Mouse (Mus musculus) heart, adult 2 months (tissue): ENCODE measurements around the gene Zfp352. TPM values are rescaled to one million over a fixed set of nuclear protein-coding genes. Genes with fewer than 3 reads are reported as not detected.
A peak's percentile ranks its signal among the peaks of the same experiment; 100 is the strongest.
"Not testable (repeated sequence)": the region's sequence is repeated elsewhere in the genome, so short reads cannot be mapped to it uniquely, and the experiment has no call there.

Source experiments
- DNase-seq, 2 experiments: peaks; one replicate each; pipeline ENCODE4 v3.0.0; 2021
- H3K27ac ChIP-seq: fragments of 200-600 bp; 2 replicates; pipeline ENCODE4 v1.8.1; 2022
- H3K27me3 ChIP-seq: fragments of 200-500 bp; 2 replicates; pipeline ENCODE4 v1.6.1; 2012; ENCODE audit warnings: mild to moderate bottlenecking, low read length, inconsistent platforms, mixed read lengths; ENCODE audit not compliant: control insufficient read depth, insufficient read depth
- H3K36me3 ChIP-seq: fragments of 200-500 bp; 2 replicates; pipeline ENCODE4 v1.6.1; 2012; ENCODE audit warnings: low read length, inconsistent platforms; ENCODE audit not compliant: control insufficient read depth, insufficient read depth
- H3K4me1 ChIP-seq: fragments of 200-500 bp; 2 replicates; pipeline ENCODE4 v1.6.1; 2011; ENCODE audit warnings: low read length; ENCODE audit not compliant: control insufficient read depth, insufficient read depth
- H3K4me3 ChIP-seq: fragments of 200-600 bp; 2 replicates; pipeline ENCODE4 v1.8.1; 2022
- H3K79me2 ChIP-seq: fragments of 200-500 bp; replicated peaks from 2 replicates; pipeline ENCODE4 v1.6.1; 2012; ENCODE audit warnings: mild to moderate bottlenecking, inconsistent platforms, low read length, moderate library complexity, mixed read lengths; ENCODE audit not compliant: control insufficient read depth, insufficient read depth
- H3K9ac ChIP-seq: fragments of 200-500 bp; 2 replicates; pipeline ENCODE4 v1.6.1; 2012; ENCODE audit warnings: low read depth, mild to moderate bottlenecking, control low read depth, inconsistent platforms, low read length, mixed read lengths
- CTCF ChIP-seq: fragments of 200-600 bp; IDR thresholded peaks from 2 replicates; pipeline ENCODE4 v1.8.1; 2022; ENCODE audit warnings: antibody characterized with exemption, mild to moderate bottlenecking, moderate library complexity
- EP300 ChIP-seq: fragments of 200-500 bp; IDR thresholded peaks from 2 replicates; pipeline ENCODE4 v1.6.1; 2011; ENCODE audit warnings: low read depth, low read length, control low read depth; ENCODE audit not compliant: insufficient read depth
- POLR2A ChIP-seq: fragments of 200-500 bp; IDR thresholded peaks from 2 replicates; pipeline ENCODE4 v1.6.1; 2011; ENCODE audit warnings: mild to moderate bottlenecking, low read depth, low read length, control low read depth; ENCODE audit not compliant: insufficient read depth
- WGBS: fragments of 180-500 bp; shearing (Covaris S2); methylation state at CpG from one replicate; pipeline ENCODE4 v1.1.7; 2018; 5-methylcytosine and 5-hydroxymethylcytosine counted together
- intact Hi-C: fragments of 180-260 bp; cut with DNase I; formaldehyde crosslinking; loops from one replicate; pipeline ENCODE4 v1.15.1; 2025
- long read RNA-seq: library from polyadenylated mRNA; stranded (forward); transcript quantifications from one replicate; pipeline ENCODE4 v2.0.0, GENCODE M21; 2021
- polyA plus RNA-seq: library from polyadenylated mRNA; depleted of rRNA; stranded (reverse); fragments of >200 nt; gene quantifications from 2 replicates; pipeline ENCODE4 v1.2.3, GENCODE M21; 2012; rRNA removed
- total RNA-seq, 2 experiments: library from RNA; stranded (reverse); gene quantifications; 2 replicates each; pipeline ENCODE4 v1.2.3; 2021

Gene Zfp352
- total RNA-seq: not detected
- not detected in 2 replicates for polyA plus RNA-seq
- long read RNA-seq: 0 reads

DNA sequence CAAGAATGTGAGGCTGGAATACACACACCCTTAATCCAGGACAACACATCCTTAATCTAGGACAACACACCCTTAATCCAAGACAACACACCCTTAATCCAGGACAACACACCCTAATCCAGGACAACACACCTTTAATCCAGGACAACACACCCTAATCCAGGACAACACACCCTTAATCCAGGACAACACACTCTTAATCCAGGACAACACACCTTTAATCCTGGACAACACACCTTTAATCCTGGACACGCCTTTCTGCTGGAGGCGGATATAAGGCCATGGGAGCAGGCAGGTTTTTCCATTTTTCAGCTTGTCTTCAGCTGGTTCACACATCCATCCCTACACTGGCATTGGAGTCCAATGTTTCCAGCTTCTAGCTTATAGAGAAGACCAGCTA lies at the start of gene Zfp352:
Zfp352 (plus strand) TSS at position 301 of the 400 bp plus-strand sequence.
- H3K4me1 ChIP-seq: no peaks in the 10 kb centered on the region
- no peaks in the 10 kb centered on the region for H3K27me3 ChIP-seq
- H3K9ac ChIP-seq: no peak within 1 kb of the TSS
- 76% methylated on average over 2 of the region's 2 CpGs for WGBS
- TF ChIP-seq EP300 (no peak), CTCF (no peak), POLR2A (no peak)
- no peak within 1 kb of the TSS for H3K4me3 ChIP-seq
- intact Hi-C loops: no loop called here
- H3K79me2 ChIP-seq: no peaks in the 10 kb centered on the region
- DNase-seq: no peak
- no peaks in the 10 kb centered on the region for H3K36me3 ChIP-seq
- H3K27ac ChIP-seq: no peak within 1 kb of the TSS

DNA sequence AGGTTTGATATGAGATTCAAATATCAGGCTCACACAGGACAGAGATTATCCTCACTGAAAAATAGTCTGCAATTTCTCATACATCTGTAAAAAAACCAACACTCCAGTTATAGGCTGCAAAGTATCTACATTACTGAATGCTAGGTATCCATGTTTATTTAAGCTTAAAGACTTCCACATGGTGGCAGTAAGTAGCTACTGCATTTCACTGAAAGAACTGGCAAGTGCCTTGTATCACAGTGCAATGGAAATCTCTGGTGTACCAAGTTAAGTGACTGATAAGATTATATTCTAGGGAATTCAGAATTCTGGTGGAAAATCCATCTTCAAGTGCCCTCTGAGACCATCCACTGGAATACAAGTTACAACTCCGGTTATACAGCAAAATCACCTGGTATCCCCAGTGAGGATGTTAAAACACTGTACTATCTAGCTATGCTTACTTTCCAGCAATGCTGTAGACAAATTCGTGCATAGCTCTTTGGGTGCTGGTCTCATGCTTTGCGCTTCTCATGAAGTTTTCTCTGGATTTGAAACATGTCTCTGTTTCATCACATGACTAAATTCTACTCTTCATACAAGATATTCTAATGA lies 47.6 kb upstream of the Zfp352 start:
- no peaks in the 10 kb centered on the region for H3K79me2 ChIP-seq
- H3K27me3 ChIP-seq: no peaks in the 10 kb centered on the region
- no peak overlapping the region for H3K9ac ChIP-seq
- H3K27ac ChIP-seq: no peak overlapping the region
- H3K36me3 ChIP-seq: no peaks in the 10 kb centered on the region
- no peaks in the 10 kb centered on the region for H3K4me1 ChIP-seq
- H3K4me3 ChIP-seq: no peak overlapping the region
- intact Hi-C loops: no loop called here
- TF ChIP-seq CTCF: peak; percentile 15; the same call in 1 of the 2 replicates
- TF ChIP-seq EP300: no peak
- no peak for TF ChIP-seq POLR2A
- no peak for DNase-seq
- WGBS: 54% methylated on average over 3 of the region's 3 CpGs

DNA sequence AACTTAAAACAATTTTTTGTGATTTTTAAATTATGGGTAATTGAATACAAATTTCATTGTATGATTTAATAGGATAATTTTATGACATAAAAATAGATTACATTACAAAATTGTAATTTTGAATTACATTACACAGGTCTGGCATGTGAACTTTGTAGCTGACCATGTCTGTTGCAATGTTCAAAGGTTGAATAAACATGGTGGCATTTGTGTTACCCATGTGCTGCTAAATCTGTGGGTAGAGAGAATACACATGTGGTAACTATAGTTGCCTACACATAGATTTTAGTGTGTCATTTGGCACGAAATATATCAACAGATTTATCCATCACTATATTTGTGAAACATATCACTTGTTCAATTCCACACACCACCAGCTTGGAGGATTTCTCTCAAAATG lies 44.6 kb upstream of the Zfp352 start:
- Histone ChIP-seq H3K27me3 (no peaks in the 10 kb centered on the region), H3K9ac (no peak overlapping the region), H3K4me1 (no peaks in the 10 kb centered on the region), H3K36me3 (no peaks in the 10 kb centered on the region), H3K27ac (no peak overlapping the region), H3K4me3 (no peak overlapping the region), H3K79me2 (no peaks in the 10 kb centered on the region)
- TF ChIP-seq EP300 (no peak), POLR2A (no peak), CTCF (no peak)
- 44% methylated on average over 1 of the region's 1 CpGs for WGBS
- DNase-seq: no peak
- intact Hi-C loops: no loop called here

DNA sequence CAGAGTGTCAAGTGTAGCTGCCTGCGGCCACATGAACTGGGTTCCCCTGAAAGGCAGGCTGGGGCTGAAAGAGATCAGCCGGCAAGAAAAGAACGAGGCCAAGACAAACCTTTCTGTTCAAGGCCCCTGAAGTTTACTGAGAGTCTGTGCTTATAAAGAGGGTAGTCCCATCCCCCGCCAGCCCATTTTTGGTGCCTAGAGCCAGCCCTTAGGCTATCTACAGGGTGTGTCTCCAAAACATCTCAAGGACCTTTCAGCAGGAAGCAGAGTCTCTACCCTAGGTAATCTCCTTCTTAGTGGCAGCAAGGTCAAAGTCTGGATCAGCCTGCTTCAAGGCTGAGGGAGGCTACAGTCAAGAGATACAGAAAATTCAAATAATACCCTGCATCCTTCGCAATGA lies 15.2 kb upstream of the Zfp352 start:
- Histone ChIP-seq H3K27ac (no peak overlapping the region), H3K9ac (no peak overlapping the region), H3K79me2 (no peaks in the 10 kb centered on the region), H3K27me3 (no peaks in the 10 kb centered on the region), H3K36me3 (no peaks in the 10 kb centered on the region), H3K4me3 (no peak overlapping the region), H3K4me1 (no peaks in the 10 kb centered on the region)
- WGBS: 65% methylated on average over 5 of the region's 5 CpGs
- DNase-seq: no peak
- intact Hi-C loops: no loop called here
- no peak for TF ChIP-seq POLR2A
- no peak for TF ChIP-seq EP300
- no peak for TF ChIP-seq CTCF

DNA sequence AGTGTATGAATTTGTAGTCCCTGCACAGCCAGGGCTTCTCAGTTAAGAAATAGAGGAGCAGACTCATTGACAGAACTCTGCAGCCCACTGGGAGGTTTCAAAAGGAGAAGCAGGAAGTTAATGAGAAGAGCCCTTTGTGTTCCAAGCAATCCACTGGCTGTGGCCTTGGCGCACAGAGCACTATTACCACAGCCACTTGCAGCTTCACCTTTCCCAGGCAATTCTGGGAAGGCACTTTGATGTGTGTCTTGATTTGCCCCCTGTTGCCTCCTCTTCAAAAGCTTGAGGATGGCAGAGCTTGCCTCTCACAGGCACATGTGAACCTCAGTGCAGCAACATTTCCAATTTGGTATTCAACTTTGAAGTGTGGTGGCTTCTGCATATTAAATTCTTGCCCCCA lies 7.1 kb upstream of the Zfp352 start:
- Histone ChIP-seq H3K27ac (no peak overlapping the region), H3K27me3 (no peaks in the 10 kb centered on the region)
- intact Hi-C loops: no loop called here

DNA sequence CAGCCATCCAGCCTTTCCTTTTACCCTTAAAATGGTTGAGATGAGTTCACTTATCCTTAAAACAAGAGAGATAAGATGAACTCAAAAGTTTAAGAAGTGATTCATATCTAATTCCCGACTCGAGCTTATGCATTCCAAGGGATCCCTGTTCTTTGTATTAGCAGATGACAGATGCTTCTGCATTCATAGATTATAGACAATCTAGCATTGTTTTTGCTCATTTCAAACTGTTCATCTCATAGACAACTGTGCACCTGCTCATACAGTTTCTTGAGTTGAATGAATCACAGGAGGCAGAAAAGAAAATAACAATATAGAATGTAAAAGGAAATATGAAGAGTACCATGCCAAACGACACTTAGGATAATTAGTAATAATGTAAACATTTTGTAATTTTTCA lies 6.5 kb upstream of the Zfp352 start:
- Histone ChIP-seq H3K4me3 (no peak overlapping the region), H3K9ac (no peak overlapping the region), H3K27ac (no peak overlapping the region), H3K79me2 (no peaks in the 10 kb centered on the region), H3K27me3 (no peaks in the 10 kb centered on the region), H3K36me3 (no peaks in the 10 kb centered on the region), H3K4me1 (no peaks in the 10 kb centered on the region)
- WGBS: 65% methylated on average over 3 of the region's 3 CpGs
- intact Hi-C loops: no loop called here
- DNase-seq: no peak
- TF ChIP-seq EP300 (no peak), CTCF (no peak), POLR2A (no peak)

More for the DNA sequence above, 7.1 kb upstream of the Zfp352 start:
- no peaks in the 10 kb centered on the region for H3K4me1 ChIP-seq
- TF ChIP-seq POLR2A (no peak), EP300 (no peak), CTCF (no peak)
- H3K9ac ChIP-seq: no peak overlapping the region
- no peak for DNase-seq
- H3K4me3 ChIP-seq: no peak overlapping the region
- WGBS: 62% methylated on average over 1 of the region's 1 CpGs
- H3K36me3 ChIP-seq: no peaks in the 10 kb centered on the region
- no peaks in the 10 kb centered on the region for H3K79me2 ChIP-seq

DNA sequence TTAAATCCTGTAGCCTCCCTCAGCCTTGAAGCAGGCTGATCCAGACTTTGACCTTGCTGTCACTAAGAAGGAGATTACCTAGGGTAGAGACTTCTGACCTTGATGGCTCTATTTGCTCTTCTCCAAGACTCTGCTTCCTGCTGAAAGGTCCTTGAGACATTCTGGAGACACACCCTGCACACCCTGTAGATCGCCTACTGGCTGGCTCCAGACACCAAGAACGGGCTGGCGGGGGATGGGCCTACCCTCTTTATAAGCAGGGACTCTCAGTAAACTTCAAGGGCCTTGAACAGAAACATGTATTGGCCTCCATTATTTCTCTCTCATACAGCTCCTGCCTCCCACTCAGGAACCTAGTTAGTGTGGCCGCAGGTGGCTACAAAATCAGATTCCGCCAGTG lies 17.0 kb downstream of the Zfp352 start:
- H3K79me2 ChIP-seq, intact Hi-C loops, H3K9ac ChIP-seq, DNase-seq, H3K4me3 ChIP-seq, H3K36me3 ChIP-seq, H3K27me3 ChIP-seq, H3K27ac ChIP-seq, H3K4me1 ChIP-seq: not testable (repeated sequence)
- 86% methylated on average over 5 of the region's 5 CpGs for WGBS
